Mouse (Mus musculus): Measurements from ENCODE around the gene Sycn.

The Sycn gene

DNA sequence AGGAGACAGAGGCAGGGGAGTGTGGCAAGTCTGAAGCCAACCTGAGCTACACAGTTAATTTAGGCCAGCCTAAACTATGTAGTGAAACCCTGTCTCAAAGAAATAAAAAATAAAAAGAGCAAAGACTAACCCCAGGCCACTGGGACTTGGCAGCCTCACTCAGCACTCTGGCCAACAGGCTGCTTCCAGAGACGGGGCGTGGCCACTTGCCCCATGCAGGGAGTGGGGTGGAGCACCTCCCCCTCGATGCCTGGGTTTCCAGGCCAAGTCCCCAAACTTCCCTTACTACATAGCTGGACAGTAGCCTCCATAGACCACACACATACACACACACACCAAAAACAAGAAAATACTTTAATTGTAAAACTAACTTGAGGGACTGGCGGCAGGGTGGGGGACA is 17.8 kb downstream of the Sycn start:
- DNase-seq (ENCODE audit: low read depth, low spot score), result no peak

- no peak for DNase-seq (ENCODE audit: low read depth, low spot score)
These were observed 20.2 kb downstream of the Sycn start for GRCm38 (mm10) chr7:28560856-28561255.

DNA sequence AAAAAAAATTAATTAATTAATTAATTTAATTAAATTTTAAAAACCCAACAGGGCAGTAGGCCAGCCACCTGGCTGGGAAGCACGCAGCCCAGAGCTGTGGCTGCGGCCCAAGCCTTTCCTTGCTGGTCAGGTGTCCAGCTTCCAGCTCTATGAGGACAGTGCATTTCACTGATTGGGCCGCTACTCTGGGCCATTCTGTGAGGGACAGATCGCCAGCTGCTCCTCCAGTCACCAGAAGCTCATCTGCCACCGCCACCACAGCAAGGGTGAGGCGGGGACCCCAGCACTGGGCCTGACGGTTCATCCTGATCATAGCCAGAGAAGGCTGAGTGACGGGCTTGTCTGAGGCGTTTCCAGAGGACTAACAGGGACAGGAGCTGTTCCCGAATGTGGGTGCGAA is 21.3 kb downstream of the Sycn start:
- no peak for DNase-seq (ENCODE audit: low read depth, low spot score)

- DNase-seq (ENCODE audit: low read depth, low spot score), result no peak
These were observed 21.7 kb downstream of the Sycn start for GRCm38 (mm10) chr7:28562371-28562770.

DNA sequence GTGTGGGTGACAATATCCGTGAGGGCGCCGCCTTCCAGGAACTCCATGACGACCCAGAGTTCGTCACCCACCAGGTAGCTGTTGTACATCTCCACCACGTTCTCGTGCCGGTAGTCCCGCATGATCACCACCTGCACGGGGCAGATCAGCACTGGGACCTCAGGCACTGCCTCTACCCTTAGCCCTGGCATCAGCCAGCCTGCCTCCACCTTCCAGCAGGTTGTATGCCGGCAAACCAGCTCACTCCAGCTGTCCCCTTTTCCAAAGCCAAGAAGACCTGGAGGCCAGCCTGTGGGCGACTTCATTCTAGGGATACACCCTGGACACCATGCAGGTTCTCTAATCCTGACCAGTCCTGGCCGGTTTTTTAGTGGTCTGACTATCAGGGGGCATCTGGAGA is 22.3 kb downstream of the Sycn start:
- no peak for DNase-seq (ENCODE audit: low read depth, low spot score)

- DNase-seq (ENCODE audit: low read depth, low spot score), result no peak
These were observed 24.7 kb downstream of the Sycn start for GRCm38 (mm10) chr7:28565407-28565806.

- DNase-seq (ENCODE audit: low read depth, low spot score), result no peak
These were observed 26.9 kb downstream of the Sycn start for GRCm38 (mm10) chr7:28567539-28567938.

DNA sequence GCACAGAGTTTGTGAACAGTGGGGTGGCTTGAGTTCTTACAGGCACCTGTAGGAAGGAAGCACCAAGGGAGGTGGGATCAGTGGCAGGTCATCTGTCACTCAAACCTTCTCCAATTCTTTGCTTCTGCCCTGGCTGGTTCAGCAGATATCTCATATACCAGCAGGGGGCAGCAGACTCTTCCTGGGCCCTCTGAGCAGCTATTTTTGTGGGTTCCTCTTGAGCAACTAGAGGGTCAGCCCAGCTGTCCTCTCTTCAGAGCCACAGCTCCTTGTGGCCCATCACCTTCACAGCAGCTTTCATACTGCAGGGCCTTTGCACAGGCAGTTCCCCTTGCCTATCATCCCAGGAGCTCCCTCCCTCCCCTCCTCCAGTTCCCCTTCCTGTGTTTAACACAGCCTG is 27.6 kb downstream of the Sycn start:
- peak; percentile 43 for DNase-seq (ENCODE audit: low read depth, low spot score)

- no peak for DNase-seq (ENCODE audit: low read depth, low spot score)
These were observed 29.8 kb downstream of the Sycn start for GRCm38 (mm10) chr7:28570291-28570981.

GRCm38 (mm10) chr7:28570982-28571682 is 30.4 kb downstream of the Sycn start:
- DNase-seq (ENCODE audit: low read depth, low spot score), result no peak

DNA sequence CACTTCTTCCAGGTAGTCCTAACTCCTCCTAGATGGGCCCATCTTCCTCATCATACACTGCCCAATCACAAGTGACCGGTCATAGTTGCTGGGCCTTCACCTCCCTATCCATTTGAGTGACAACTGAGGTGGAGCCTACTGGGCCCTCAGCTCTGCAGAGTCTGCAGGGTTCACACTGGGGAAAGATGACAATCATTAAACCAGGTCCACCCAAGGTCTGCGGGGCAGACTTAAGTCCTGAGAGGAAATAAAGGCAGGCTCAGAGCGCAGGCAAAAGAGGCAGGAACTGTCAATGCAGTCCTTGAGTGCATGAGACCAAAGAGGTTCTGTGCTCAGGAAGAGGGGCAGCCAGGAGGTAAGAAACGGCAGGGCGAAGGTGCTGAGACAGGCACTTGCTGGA is 32.0 kb downstream of the Sycn start:
- no peak for DNase-seq (ENCODE audit: low read depth, low spot score)

DNA sequence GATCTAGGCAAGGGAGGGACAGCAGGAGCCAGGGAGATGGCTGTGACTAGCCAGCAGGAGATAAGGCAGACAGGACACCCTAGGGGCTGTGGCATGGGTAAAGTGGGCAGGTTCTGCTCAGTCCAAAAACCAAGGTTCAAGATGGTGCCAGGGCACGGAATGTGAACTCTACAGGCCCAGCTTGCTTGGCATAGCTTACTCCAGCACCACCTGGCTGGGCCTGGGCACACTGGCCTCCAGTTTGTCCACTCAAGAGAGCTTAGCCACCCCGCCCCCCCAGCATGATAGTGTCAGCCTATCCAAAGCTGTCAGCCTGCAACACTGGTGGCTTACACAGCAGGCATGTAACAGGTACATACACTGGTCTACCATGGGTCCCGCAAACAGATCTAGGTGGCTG is 32.6 kb downstream of the Sycn start:
- DNase-seq (ENCODE audit: low read depth, low spot score), result no peak

DNA sequence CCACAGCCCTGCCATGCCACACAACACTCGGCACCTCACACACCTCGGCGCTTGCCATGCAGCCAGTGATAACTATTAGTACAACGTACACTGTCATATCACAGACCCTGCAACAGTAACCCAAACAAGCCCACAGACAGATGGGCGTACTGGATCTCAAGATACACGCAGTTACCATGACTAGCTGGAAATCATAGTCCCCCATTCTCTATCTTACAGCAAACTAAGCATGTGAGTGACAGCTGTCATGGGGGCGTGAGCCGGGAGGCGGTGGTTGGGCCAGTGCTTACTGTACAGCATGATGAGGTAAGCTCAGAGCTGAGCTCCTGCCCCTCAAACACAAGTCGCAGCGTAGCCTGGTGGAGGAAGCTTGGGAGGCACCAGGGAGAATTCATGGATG is 34.9 kb downstream of the Sycn start:
- no peak for DNase-seq (ENCODE audit: low read depth, low spot score)

DNA sequence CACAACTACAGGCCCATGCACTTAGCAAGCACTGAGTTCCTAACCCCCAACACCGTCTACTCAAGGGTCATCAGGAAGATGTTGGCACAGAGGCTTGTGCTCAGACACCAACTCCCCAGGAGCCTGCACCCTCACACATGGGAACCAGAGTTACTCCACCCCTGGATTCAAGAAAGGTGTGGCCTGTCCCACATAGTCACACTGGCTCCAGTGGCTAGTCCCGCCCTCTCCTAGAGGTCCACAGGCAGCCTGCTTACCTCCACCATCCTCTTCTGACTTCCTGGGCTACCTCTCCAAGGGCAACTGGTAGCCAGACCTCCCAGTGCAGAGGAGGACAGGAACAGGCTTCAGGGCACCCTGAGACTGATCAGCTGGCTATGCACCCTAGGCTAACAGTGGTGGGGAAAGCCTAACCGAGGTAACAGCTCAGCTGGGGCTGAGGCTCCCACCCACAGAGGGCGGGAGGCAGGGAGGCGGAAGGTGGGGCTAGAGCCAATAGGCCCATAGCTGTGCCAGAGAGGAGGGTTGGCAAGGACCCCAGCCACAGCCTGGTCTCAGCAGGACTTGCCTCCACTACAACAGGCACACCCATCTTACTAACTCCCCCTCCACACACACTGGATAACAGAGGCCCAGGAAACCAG is 35.7 kb downstream of the Sycn start:
- no peak for DNase-seq (ENCODE audit: low read depth, low spot score)

GRCm38 (mm10) chr7:28577826-28578542 is 37.3 kb downstream of the Sycn start:
- DNase-seq (ENCODE audit: low read depth, low spot score), result no peak

- no peak for DNase-seq (ENCODE audit: low read depth, low spot score)
These were observed 37.9 kb downstream of the Sycn start for GRCm38 (mm10) chr7:28578543-28579053.

DNA sequence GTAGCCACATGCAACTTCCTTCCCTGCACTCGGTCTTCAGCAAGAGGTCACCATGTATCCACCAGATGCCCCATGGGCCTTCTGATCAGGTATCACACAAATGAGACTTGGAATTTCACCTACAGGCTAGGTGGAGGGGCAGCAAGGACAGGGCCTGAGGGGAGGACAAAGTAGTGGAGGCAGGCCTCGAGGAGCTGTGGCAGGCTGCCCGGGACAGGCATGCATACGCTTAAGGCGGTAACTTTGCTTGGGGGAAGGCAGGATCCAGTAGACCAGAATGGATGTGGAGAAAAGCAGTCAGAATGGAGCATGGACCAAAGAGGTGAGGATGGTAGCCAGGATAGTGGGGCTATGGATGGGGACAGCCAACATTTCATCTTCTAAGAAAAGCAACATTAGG is 39.1 kb downstream of the Sycn start:
- no peak for DNase-seq (ENCODE audit: low read depth, low spot score)

GRCm38 (mm10) chr7:28581721-28582120 is 41.0 kb downstream of the Sycn start:
- DNase-seq (ENCODE audit: low read depth, low spot score), result no peak

DNA sequence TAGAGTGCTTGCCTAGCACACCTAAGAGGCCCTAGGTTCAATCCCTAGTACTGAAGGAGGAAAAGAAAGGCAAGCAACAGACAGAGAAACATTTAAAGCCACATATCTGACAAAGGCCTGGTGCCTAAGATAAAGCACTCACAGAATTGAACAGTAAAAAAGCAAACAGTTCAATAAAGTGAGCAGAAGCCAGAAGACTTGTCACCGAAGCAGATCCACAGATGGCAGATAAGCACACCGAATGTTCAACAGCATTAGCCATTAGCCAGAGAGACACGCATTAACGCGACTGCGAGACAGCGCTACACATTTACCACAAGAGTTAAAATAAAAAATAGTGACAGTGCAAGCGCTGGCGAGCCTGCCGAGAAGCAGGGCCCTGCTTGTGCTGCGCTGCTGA is 42.2 kb downstream of the Sycn start:
- no peak for DNase-seq (ENCODE audit: low read depth, low spot score)

DNA sequence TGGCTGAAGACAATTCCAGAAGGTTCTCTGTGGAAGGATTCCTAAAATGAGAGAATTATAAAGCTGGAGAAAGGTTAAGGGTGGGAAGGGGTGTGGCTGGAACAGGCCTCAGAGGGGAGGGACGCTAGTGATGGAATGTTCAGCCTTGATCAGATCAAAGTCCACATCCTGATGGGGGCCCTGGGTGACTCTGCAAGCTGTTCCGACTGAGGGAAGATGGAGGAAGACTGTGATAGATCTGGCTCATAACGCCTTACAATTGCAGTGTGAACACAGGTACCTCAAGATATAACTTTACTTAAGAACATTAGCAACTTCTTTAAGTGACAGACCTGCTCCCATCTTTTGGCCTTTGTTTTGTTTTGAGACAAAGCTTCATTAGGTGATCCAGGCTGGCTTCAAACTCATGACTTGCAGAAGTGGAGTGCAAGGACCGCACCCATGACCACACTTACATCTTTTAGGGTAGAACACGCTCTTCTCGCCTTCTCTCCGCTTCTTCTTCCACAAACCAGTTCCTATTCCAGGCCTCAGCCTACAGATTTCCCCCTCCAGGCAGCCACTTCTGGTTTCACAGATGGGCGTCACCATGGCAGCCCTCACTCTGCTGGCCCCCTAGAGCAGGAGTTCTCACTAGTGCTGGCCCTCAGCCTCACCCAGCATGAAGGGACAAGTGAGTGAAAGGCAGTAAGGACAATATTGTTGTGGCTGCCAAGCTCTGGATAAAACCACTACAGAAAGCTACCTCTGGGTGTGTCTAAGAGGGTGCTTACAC is 43.1 kb downstream of the Sycn start:
- DNase-seq (ENCODE audit: low read depth, low spot score), result no peak

GRCm38 (mm10) chr7:28584468-28584867 is 43.8 kb downstream of the Sycn start:
- DNase-seq (ENCODE audit: low read depth, low spot score), result no peak

All from retina, adult 2 months (tissue).